Mouse (Mus musculus) heart, postnatal 14 days (tissue): Measurements from ENCODE around the gene Szt2. TPM values are rescaled to one million over a fixed set of nuclear protein-coding genes. Genes with fewer than 3 reads are reported as not detected.

Experiments used
- DNase-seq, 2 experiments: peaks; one replicate each; pipeline ENCODE4 v3.0.0; 2021 to 2022
- intact Hi-C: fragments of 180-260 bp; cut with DNase I; formaldehyde crosslinking; loops from one replicate; pipeline ENCODE4 v1.15.1; 2025
- total RNA-seq, 2 experiments: library from RNA; stranded (reverse); gene quantifications; 2 replicates each; pipeline ENCODE4 v1.2.3; 2021

Szt2 gene
- total RNA-seq, 2 experiments from 2014 or later, result 14.7 TPM

- intact Hi-C loops, result no loop called here
These were observed 7.3 kb upstream of the Szt2 start for GRCm38 (mm10) chr4:118416329-118416728.

GRCm38 (mm10) chr4:118415779-118416178, 6.7 kb upstream of the Szt2 start:
- intact Hi-C loops, result no loop called here
- DNase-seq, result no peak

More at GRCm38 (mm10) chr4:118416329-118416728, 7.3 kb upstream of the Szt2 start:
- no peak for DNase-seq

GRCm38 (mm10) chr4:118413553-118413952, 4.5 kb upstream of the Szt2 start:
- DNase-seq, result no peak
- intact Hi-C loops, result no loop called here

GRCm38 (mm10) chr4:118410871-118411270, 1.8 kb upstream of the Szt2 start:
- intact Hi-C loops, result no loop called here

GRCm38 (mm10) chr4:118402701-118403100, 6.4 kb downstream of the Szt2 start:
- intact Hi-C loops, result no loop called here
- no peak for DNase-seq

More at GRCm38 (mm10) chr4:118410871-118411270, 1.8 kb upstream of the Szt2 start:
- DNase-seq, result no peak

GRCm38 (mm10) chr4:118401918-118402317, 7.2 kb downstream of the Szt2 start:
- intact Hi-C loops, result no loop called here
- no peak for DNase-seq

- no peak for DNase-seq
- intact Hi-C loops, result no loop called here
These were observed 7.7 kb downstream of the Szt2 start for GRCm38 (mm10) chr4:118401421-118401820.

GRCm38 (mm10) chr4:118398400-118398799, 10.7 kb downstream of the Szt2 start:
- DNase-seq, result no peak
- intact Hi-C loops, result no loop called here

- intact Hi-C loops, result no loop called here
- no peak for DNase-seq
These were observed 12.6 kb downstream of the Szt2 start for GRCm38 (mm10) chr4:118396433-118396832.

- intact Hi-C loops, result no loop called here
- no peak for DNase-seq
These were observed 13.8 kb downstream of the Szt2 start for GRCm38 (mm10) chr4:118395289-118395688.

GRCm38 (mm10) chr4:118394505-118394904, 14.6 kb downstream of the Szt2 start:
- peak in 1 of 2 experiments; percentile 18 for DNase-seq
- intact Hi-C loops, result no loop called here

- intact Hi-C loops, result no loop called here
- no peak for DNase-seq
These were observed 18.9 kb downstream of the Szt2 start for GRCm38 (mm10) chr4:118390146-118390545.

- intact Hi-C loops, result no loop called here
- DNase-seq, result no peak
These were observed 21.8 kb downstream of the Szt2 start for GRCm38 (mm10) chr4:118387316-118387715.

- no peak for DNase-seq
- intact Hi-C loops, result no loop called here
These were observed 25.8 kb downstream of the Szt2 start for GRCm38 (mm10) chr4:118383271-118383670.

GRCm38 (mm10) chr4:118375999-118376398, 33.1 kb downstream of the Szt2 start:
- intact Hi-C loops, result no loop called here
- DNase-seq, result no peak

GRCm38 (mm10) chr4:118371822-118372221, 37.3 kb downstream of the Szt2 start:
- DNase-seq, result no peak
- intact Hi-C loops, result no loop called here

- intact Hi-C loops, result no loop called here
- DNase-seq, result no peak
These were observed 40.5 kb downstream of the Szt2 start for GRCm38 (mm10) chr4:118368616-118369015.

GRCm38 (mm10) chr4:118367551-118367950, 41.5 kb downstream of the Szt2 start:
- DNase-seq, result no peak
- intact Hi-C loops, result no loop called here

- intact Hi-C loops, result no loop called here
- DNase-seq, result no peak
These were observed 43.1 kb downstream of the Szt2 start for GRCm38 (mm10) chr4:118365991-118366390.

- intact Hi-C loops, result no loop called here
- no peak for DNase-seq
These were observed 44.4 kb downstream of the Szt2 start for GRCm38 (mm10) chr4:118364641-118365040.

- no peak for DNase-seq
- intact Hi-C loops, result no loop called here
These were observed 45.1 kb downstream of the Szt2 start for GRCm38 (mm10) chr4:118363985-118364384.

GRCm38 (mm10) chr4:118362879-118363278, 46.2 kb downstream of the Szt2 start:
- intact Hi-C loops, result no loop called here
- no peak for DNase-seq

GRCm38 (mm10) chr4:118361451-118361850, 47.6 kb downstream of the Szt2 start:
- intact Hi-C loops, result no loop called here
- no peak for DNase-seq
